Mouse (Mus musculus) embryo, embryonic 11.5 days (tissue): ENCODE results near the gene Defb41.
"Not testable (repeated sequence)": the region's sequence is repeated elsewhere in the genome, so short reads cannot be mapped to it uniquely, and the experiment has no call there.

Source experiments
- DNase-seq: peaks from one replicate; pipeline ENCODE4 v3.0.0-alpha.2; 2012; ENCODE audit warnings: low read depth, low spot score

Gene Defb41

DNA sequence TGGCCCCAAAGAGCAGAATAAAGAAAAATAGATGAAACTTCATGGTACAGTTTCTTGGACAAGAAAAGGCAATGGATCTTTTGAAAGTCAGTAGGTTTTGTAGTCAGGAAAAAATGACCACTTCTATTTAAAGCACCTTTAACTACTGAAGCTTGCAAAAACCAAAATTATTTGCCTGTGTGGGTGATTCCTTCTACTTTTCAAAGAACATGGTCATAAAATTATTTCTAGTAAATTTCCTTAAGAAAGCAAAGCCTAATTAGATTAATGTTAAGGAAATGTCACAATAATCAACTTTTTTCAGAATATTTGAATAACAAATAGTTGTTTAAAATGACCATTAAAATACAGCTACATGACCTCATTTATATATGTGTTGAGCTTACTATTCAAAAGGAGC is at the start of gene Defb41:
Gene Defb41 (minus strand): TSS at position 101 of the 400 bp plus-strand sequence.
- no peak for DNase-seq

DNA sequence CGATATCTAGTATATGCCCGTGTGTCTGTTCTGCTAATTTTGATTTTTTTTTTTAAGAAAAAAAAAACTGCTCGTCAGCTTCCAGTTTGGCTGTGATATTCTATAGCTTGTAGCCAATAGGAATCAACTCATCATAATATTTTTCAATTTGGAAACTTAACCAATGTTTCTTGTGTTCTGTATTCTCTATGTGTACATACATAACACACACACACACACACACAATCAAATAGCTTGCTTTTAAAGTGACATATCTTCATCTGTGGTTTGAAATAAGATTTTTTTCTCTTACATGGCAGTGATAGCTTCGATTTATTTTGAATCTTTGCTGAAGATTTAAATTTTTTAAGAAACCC is 43.5 kb upstream of the Defb41 start:
- DNase-seq, result no peak

- no peak for DNase-seq
Measured at GRCm38 (mm10) chr1:18307545-18308473, 42.9 kb upstream of the Defb41 start.

- DNase-seq, result no peak
Measured at GRCm38 (mm10) chr1:18292515-18292914, 27.6 kb upstream of the Defb41 start.

GRCm38 (mm10) chr1:18288860-18289259 is 23.9 kb upstream of the Defb41 start:
- DNase-seq, result no peak

GRCm38 (mm10) chr1:18287371-18287770 is 22.4 kb upstream of the Defb41 start:
- DNase-seq, result no peak

DNA sequence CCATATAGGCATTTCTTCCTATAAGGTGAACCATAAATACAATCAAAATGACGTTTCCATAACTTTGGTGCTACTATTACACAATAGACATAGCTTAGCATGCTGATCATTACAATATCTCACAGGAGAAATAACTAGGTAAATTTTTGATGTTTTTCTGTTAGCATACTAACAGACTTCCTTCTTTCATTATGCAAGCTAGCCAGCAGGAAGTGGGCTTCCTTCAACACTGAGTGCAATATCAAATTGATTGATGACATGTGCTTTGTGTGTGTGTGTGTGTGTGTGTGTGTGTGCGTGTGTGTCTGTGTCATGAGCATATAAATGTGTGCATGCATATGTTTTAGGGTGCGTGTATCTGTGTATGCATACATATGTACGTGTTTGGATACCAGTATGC is 6.2 kb upstream of the Defb41 start:
- no peak for DNase-seq

DNA sequence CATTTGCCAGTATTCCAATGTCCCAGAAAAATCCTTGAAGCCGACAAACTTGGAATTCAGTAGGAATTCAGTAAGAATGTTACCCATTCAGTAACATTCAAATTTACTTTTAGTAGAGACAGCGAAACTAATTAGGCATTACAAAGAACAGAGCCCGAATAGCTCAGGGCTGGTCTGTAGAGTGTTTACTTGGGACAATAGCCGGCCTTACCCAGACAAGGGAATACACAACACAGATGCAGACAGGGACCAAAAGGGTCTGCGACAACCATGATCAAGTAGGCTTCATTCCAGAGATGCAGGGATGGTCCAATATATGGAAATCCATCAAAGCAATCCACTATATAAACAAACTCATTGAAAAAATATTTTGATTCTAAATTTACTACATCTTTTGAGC is 3.9 kb upstream of the Defb41 start:
- DNase-seq, result no peak

DNA sequence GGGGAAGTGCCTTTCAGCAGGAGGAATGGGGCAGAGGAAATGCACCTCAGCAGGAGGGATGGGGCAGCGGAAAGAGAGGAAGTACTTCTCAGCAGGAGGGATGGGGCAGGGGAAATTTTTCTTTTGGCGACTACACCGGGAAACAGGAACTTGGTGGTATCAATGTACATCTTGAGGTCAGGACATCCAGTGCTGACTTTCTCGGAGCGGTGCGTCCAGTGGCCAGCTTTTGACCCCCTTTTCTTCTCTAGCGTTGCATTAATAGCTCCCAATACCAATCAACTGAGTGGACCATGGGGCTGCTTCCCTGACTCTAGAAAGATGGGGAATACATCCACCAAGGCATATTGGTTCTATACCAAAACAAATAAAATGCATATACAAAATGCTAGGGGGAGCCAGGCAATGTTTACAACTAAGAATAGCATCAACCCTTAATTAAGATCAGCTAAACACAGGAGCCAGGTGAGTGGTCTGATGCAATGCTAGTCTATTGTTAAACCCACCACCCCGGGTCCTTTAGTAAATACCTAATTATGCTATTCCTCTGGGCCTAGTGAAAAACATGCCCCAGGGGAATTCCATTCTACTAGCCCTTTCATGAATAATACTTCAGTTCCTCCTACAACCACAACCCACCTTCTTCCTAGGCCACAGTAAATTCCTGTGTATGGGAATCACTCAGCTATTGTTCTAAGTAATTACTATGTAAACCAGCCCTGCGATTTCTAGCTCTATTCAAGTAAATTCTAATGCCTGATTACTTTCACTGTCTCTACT is 18.9 kb downstream of the Defb41 start:
- DNase-seq, result not testable (repeated sequence)

GRCm38 (mm10) chr1:18237343-18237742 is 27.6 kb downstream of the Defb41 start, which contains the start of gene Defb18:
Gene Defb18, minus strand, starts transcription at chr1:18237443.
- DNase-seq, result no peak

- DNase-seq, result peak; percentile 7
Measured at GRCm38 (mm10) chr1:18223385-18223945, 41.5 kb downstream of the Defb41 start.
